Mouse (Mus musculus) embryonic facial prominence, embryonic 11.5 days (tissue): ENCODE measurements at regions not wholly inside any gene's neighbourhood (a gene's known extent, or its start where the extent isn't known, plus 50 kb on each side); places are given as distances from the start of the nearest gene placed in this dataset.

Source experiments
- ATAC-seq: fragments of 200-750 bp; cut with Nextera tagmentation; replicated peaks from 2 replicates; pipeline ENCODE4 v1.8.0; 2017; ENCODE audit warnings: low read depth; ENCODE audit not compliant: insufficient number of reproducible peaks, low FRiP score, low TSS enrichment
- DNase-seq: peaks from one replicate; pipeline ENCODE4 v3.0.0-alpha.2; 2015; ENCODE audit warnings: low spot score
- H3K27ac ChIP-seq: fragments of 300-500 bp; sonication (generic); replicated peaks from 2 replicates; pipeline ENCODE4 v1.5.1; 2014; ENCODE audit warnings: mild to moderate bottlenecking, low read depth, low read length, control low read depth
- H3K27me3 ChIP-seq: fragments of 300-500 bp; sonication (generic); 2 replicates; pipeline ENCODE4 v1.6.1; 2014; ENCODE audit warnings: mild to moderate bottlenecking, low read length, moderate library complexity, mixed read lengths; ENCODE audit not compliant: control insufficient read depth, insufficient read depth
- H3K36me3 ChIP-seq: fragments of 300-500 bp; sonication (generic); replicated peaks from 2 replicates; pipeline ENCODE4 v1.6.1; 2014; ENCODE audit warnings: low read depth, mild to moderate bottlenecking, low read length, moderate library complexity, mixed read lengths; ENCODE audit not compliant: control insufficient read depth, insufficient read depth
- H3K4me1 ChIP-seq: fragments of 300-500 bp; sonication (generic); 2 replicates; pipeline ENCODE4 v1.6.1; 2014; ENCODE audit warnings: low read length, mixed read lengths; ENCODE audit not compliant: control insufficient read depth, insufficient read depth
- H3K4me2 ChIP-seq: fragments of 300-500 bp; sonication (generic); 2 replicates; pipeline ENCODE4 v1.6.1; 2014; ENCODE audit warnings: low read depth, mild to moderate bottlenecking, control low read depth, low read length, moderate library complexity
- H3K4me3 ChIP-seq: fragments of 300-500 bp; sonication (generic); 2 replicates; pipeline ENCODE4 v1.5.1; 2014; ENCODE audit warnings: low read depth, low read length, control low read depth
- H3K9ac ChIP-seq: fragments of 300-500 bp; sonication (generic); replicated peaks from 2 replicates; pipeline ENCODE4 v1.6.1; 2014; ENCODE audit warnings: mild to moderate bottlenecking, control low read depth, low read length
- H3K9me3 ChIP-seq: fragments of 300-500 bp; sonication (generic); replicated peaks from 2 replicates; pipeline ENCODE4 v1.6.1; 2016; ENCODE audit warnings: mild to moderate bottlenecking, low read length, inconsistent platforms, mixed read lengths; ENCODE audit not compliant: control insufficient read depth
- WGBS: fragments of 180-500 bp; shearing (Covaris S2); extraction: QIAGEN DNeasy Blood & Tissue Kit; methylation state at CpG from one replicate; pipeline ENCODE4 v1.1.7; 2014; 5-methylcytosine and 5-hydroxymethylcytosine counted together

GRCm38 (mm10) chr1:28373351-28373750 lies 406.7 kb downstream of the Gm597 start:
- Histone ChIP-seq H3K4me3 (no peak overlapping the region), H3K4me1 (no peaks in the 10 kb centered on the region), H3K4me2 (no peak overlapping the region), H3K9ac (no peak overlapping the region), H3K27ac (no peak overlapping the region), H3K9me3 (no peaks in the 10 kb centered on the region), H3K27me3 (no peaks in the 10 kb centered on the region), H3K36me3 (no peaks in the 10 kb centered on the region)
- WGBS: 91% methylated on average over 3 of the region's 3 CpGs
- ATAC-seq (no peak), DNase-seq (no peak)

- H3K4me2 ChIP-seq: no peak overlapping the region
- no peak for ATAC-seq
- WGBS: 80% methylated on average over 2 of the region's 2 CpGs
Measured at GRCm38 (mm10) chr1:28349411-28349973, 430.6 kb downstream of the Gm597 start.

GRCm38 (mm10) chr1:28348572-28348971 lies 431.5 kb downstream of the Gm597 start:
- no peak overlapping the region for H3K9ac ChIP-seq
- H3K27ac ChIP-seq: no peak overlapping the region
- WGBS: 57% methylated on average over 3 of the region's 3 CpGs
- H3K27me3 ChIP-seq: no peaks in the 10 kb centered on the region
- DNase-seq (peak; percentile 13), ATAC-seq (no peak)
- no peaks in the 10 kb centered on the region for H3K9me3 ChIP-seq
- no peaks in the 10 kb centered on the region for H3K4me1 ChIP-seq
- no peak overlapping the region for H3K4me3 ChIP-seq
- H3K4me2 ChIP-seq: no peak overlapping the region
- H3K36me3 ChIP-seq: no peaks in the 10 kb centered on the region

More at GRCm38 (mm10) chr1:28349411-28349973, 430.6 kb downstream of the Gm597 start:
- Histone ChIP-seq H3K27me3 (no peaks in the 10 kb centered on the region), H3K9ac (no peak overlapping the region), H3K4me3 (no peak overlapping the region), H3K9me3 (no peaks in the 10 kb centered on the region), H3K4me1 (no peaks in the 10 kb centered on the region), H3K36me3 (no peaks in the 10 kb centered on the region), H3K27ac (no peak overlapping the region)
- DNase-seq: no peak

GRCm38 (mm10) chr1:28340054-28340453 lies 440.0 kb downstream of the Gm597 start:
- no peak overlapping the region for H3K4me2 ChIP-seq
- no peak overlapping the region for H3K9ac ChIP-seq
- WGBS: 75% methylated on average over 1 of the region's 1 CpGs
- H3K27me3 ChIP-seq: no peaks in the 10 kb centered on the region
- H3K4me3 ChIP-seq: no peak overlapping the region
- DNase-seq: no peak
- no peaks in the 10 kb centered on the region for H3K9me3 ChIP-seq
- ATAC-seq: no peak
- no peaks in the 10 kb centered on the region for H3K36me3 ChIP-seq
- H3K27ac ChIP-seq: no peak overlapping the region
- no peaks in the 10 kb centered on the region for H3K4me1 ChIP-seq

GRCm38 (mm10) chr1:28334366-28334765 lies 445.7 kb downstream of the Gm597 start:
- 79% methylated on average over 3 of the region's 3 CpGs for WGBS
- no peak for ATAC-seq
- Histone ChIP-seq H3K4me2 (no peak overlapping the region), H3K27ac (no peak overlapping the region), H3K4me1 (no peaks in the 10 kb centered on the region), H3K27me3 (no peaks in the 10 kb centered on the region), H3K9ac (no peak overlapping the region), H3K36me3 (no peaks in the 10 kb centered on the region), H3K4me3 (no peak overlapping the region), H3K9me3 (no peaks in the 10 kb centered on the region)
- no peak for DNase-seq

GRCm38 (mm10) chr1:28332031-28332430 lies 448.0 kb downstream of the Gm597 start:
- H3K36me3 ChIP-seq: no peaks in the 10 kb centered on the region
- no peak overlapping the region for H3K9ac ChIP-seq
- H3K4me1 ChIP-seq: no peaks in the 10 kb centered on the region
- no peaks in the 10 kb centered on the region for H3K9me3 ChIP-seq
- H3K27ac ChIP-seq: no peak overlapping the region
- no peak overlapping the region for H3K4me3 ChIP-seq
- H3K4me2 ChIP-seq: no peak overlapping the region
- DNase-seq (no peak), ATAC-seq (no peak)
- H3K27me3 ChIP-seq: no peaks in the 10 kb centered on the region

- H3K27ac ChIP-seq: no peak overlapping the region
- no peak for ATAC-seq
- 71% methylated on average over 9 of the region's 9 CpGs for whole genome bisulfite sequencing
Measured at GRCm38 (mm10) chr1:28328986-28329385, 451.1 kb downstream of the Gm597 start.

GRCm38 (mm10) chr1:28328539-28328938 lies 451.5 kb downstream of the Gm597 start:
- Histone ChIP-seq H3K4me1 (no peaks in the 10 kb centered on the region), H3K27me3 (no peaks in the 10 kb centered on the region), H3K9ac (no peak overlapping the region), H3K9me3 (no peaks in the 10 kb centered on the region), H3K4me2 (no peak overlapping the region), H3K36me3 (no peaks in the 10 kb centered on the region), H3K27ac (no peak overlapping the region), H3K4me3 (no peak overlapping the region)
- WGBS: 54% methylated on average over 6 of the region's 6 CpGs
- ATAC-seq (no peak), DNase-seq (peak; percentile 8)

More at GRCm38 (mm10) chr1:28328986-28329385, 451.1 kb downstream of the Gm597 start:
- Histone ChIP-seq H3K9me3 (no peaks in the 10 kb centered on the region), H3K4me2 (no peak overlapping the region), H3K4me3 (no peak overlapping the region), H3K27me3 (no peaks in the 10 kb centered on the region), H3K9ac (no peak overlapping the region), H3K4me1 (no peaks in the 10 kb centered on the region), H3K36me3 (no peaks in the 10 kb centered on the region)
- DNase-seq: no peak
